Mouse (Mus musculus) midbrain, embryonic 12.5 days (tissue): Measurements from ENCODE around the gene Sod1. TPM values are rescaled to one million over a fixed set of nuclear protein-coding genes. Genes with fewer than 3 reads are reported as not detected.
"Not testable (repeated sequence)": the region's sequence is repeated elsewhere in the genome, so short reads cannot be mapped to it uniquely, and the experiment has no call there.

Experiments used
- ATAC-seq: fragments of 200-750 bp; cut with Nextera tagmentation; 2 replicates; pipeline ENCODE4 v1.8.0; 2017; ENCODE audit warnings: low read depth, moderate TSS enrichment, moderate library complexity; ENCODE audit not compliant: low FRiP score
- H3K27ac ChIP-seq: fragments of 300-500 bp; sonication (generic); replicated peaks from 2 replicates; pipeline ENCODE4 v1.5.1; 2016; ENCODE audit warnings: mild to moderate bottlenecking
- H3K27me3 ChIP-seq: fragments of 300-500 bp; sonication (generic); 2 replicates; pipeline ENCODE4 v1.6.1; 2016; ENCODE audit warnings: mild to moderate bottlenecking
- H3K36me3 ChIP-seq: fragments of 300-500 bp; sonication (generic); 2 replicates; pipeline ENCODE4 v1.6.1; 2016
- H3K4me1 ChIP-seq: fragments of 300-500 bp; sonication (generic); 2 replicates; pipeline ENCODE4 v1.6.1; 2016
- H3K4me2 ChIP-seq: fragments of 300-500 bp; sonication (generic); replicated peaks from 2 replicates; pipeline ENCODE4 v1.6.1; 2016; ENCODE audit warnings: mild to moderate bottlenecking, moderate library complexity
- H3K4me3 ChIP-seq: fragments of 300-500 bp; sonication (generic); 2 replicates; pipeline ENCODE4 v1.5.1; 2016; ENCODE audit warnings: mild to moderate bottlenecking
- H3K9ac ChIP-seq: fragments of 300-500 bp; sonication (generic); replicated peaks from 2 replicates; pipeline ENCODE4 v1.6.1; 2016; ENCODE audit warnings: mild to moderate bottlenecking, moderate library complexity
- H3K9me3 ChIP-seq: fragments of 300-500 bp; sonication (generic); 2 replicates; pipeline ENCODE4 v1.6.1; 2016; ENCODE audit warnings: mild to moderate bottlenecking
- WGBS: fragments of 180-500 bp; shearing (Covaris S2); methylation state at CpG from one replicate; pipeline ENCODE4 v1.1.7; 2016; 5-methylcytosine and 5-hydroxymethylcytosine counted together
- polyA plus RNA-seq: library from polyadenylated mRNA; unstranded; fragments of >200 nt; fragmentation: Nextera tagmentation; extraction: Ambion mirVana; gene quantifications from 2 replicates; pipeline ENCODE4 v1.2.1, GENCODE M21; 2016

The Sod1 gene
- polyA plus RNA-seq, 1 experiment from 2014 or later: 759 TPM

DNA sequence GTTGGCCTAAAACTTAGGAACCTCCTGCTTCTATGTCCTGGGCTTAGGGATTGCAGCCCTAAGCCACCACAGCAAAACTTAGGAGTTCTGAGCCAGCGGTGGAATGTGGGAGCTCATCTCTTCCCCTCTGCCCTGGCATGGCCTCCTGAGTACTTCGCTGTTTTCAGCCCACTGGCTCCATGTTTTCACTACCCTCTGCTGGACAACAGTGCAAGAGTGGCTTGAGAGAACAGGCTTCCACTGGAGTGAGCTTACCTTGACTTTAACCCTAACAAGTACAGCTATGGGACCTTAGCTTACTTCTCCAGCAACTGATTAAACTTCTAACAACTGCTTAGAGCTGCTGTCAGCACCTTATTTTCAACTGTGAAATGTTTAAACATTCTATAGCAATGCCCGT lies 14.6 kb downstream of the Sod1 start:
- no peak for ATAC-seq
- Histone ChIP-seq H3K27me3 (no peaks in the 10 kb centered on the region), H3K9ac (no peak overlapping the region), H3K36me3 (peaks cover 30% of the 10 kb centered on the region), H3K4me3 (no peak overlapping the region), H3K4me2 (no peak overlapping the region), H3K27ac (no peak overlapping the region), H3K4me1 (no peaks in the 10 kb centered on the region), H3K9me3 (no peaks in the 10 kb centered on the region)
- WGBS: 96% methylated on average over 3 of the region's 3 CpGs

DNA sequence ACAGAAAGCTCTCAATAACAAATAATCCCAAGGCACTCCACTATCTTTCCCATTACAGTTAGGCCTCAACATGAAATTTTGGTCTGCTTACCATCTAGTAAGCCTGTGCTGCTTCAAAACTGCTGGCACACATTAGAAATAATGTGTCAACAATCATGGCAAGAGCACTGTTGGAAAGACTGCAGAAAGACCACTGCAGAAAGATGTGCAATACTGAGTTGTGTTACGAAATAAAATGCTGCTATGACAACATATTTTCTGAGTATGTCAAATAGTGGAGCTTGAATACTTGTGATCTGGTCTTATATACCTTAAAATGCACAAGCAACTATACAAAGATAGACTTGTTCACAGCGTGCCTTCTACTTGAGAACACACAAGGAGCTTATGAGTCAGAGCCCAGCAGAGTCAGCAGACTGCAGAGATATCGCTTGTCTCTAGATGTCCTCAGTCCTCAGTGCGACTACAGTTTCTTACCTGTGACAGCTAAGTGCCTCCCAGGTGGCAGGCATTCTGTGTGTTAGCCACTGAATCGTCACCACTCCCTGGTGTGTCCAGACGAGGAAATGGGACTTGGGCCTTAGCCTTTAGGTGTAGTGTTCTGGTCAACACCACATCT lies 18.7 kb downstream of the Sod1 start:
- Histone ChIP-seq H3K27me3 (no peaks in the 10 kb centered on the region), H3K36me3 (peaks cover 62% of the 10 kb centered on the region), H3K9me3 (no peaks in the 10 kb centered on the region), H3K9ac (no peak overlapping the region), H3K27ac (no peak overlapping the region), H3K4me3 (no peak overlapping the region), H3K4me2 (no peak overlapping the region), H3K4me1 (no peaks in the 10 kb centered on the region)
- ATAC-seq: no peak
- WGBS: 92% methylated on average over 6 of the region's 6 CpGs

DNA sequence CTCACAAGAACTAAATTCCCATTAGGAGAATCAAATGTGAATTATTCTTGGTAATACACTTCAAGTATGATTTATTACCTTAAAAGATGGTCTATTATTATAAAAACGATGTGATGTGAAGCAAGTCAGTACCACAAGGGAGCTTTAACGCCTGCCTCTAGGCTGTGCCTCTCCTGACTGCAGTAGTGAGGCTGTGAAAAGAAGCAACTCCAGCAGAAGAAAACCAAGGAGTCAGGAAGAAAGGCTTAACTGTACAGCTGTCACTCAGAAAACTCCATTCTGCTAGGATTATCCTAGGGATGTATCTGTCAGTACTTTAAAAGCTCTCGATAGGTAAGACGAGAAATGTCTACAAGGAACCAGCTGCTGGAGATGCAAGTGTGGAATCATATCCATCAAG lies 21.3 kb downstream of the Sod1 start:
- Histone ChIP-seq H3K9me3 (no peaks in the 10 kb centered on the region), H3K27ac (no peak overlapping the region), H3K36me3 (peaks cover 81% of the 10 kb centered on the region), H3K4me3 (no peak overlapping the region), H3K4me1 (no peaks in the 10 kb centered on the region), H3K27me3 (no peaks in the 10 kb centered on the region), H3K4me2 (no peak overlapping the region), H3K9ac (no peak overlapping the region)
- no peak for ATAC-seq
- WGBS: 87% methylated on average over 4 of the region's 4 CpGs

DNA sequence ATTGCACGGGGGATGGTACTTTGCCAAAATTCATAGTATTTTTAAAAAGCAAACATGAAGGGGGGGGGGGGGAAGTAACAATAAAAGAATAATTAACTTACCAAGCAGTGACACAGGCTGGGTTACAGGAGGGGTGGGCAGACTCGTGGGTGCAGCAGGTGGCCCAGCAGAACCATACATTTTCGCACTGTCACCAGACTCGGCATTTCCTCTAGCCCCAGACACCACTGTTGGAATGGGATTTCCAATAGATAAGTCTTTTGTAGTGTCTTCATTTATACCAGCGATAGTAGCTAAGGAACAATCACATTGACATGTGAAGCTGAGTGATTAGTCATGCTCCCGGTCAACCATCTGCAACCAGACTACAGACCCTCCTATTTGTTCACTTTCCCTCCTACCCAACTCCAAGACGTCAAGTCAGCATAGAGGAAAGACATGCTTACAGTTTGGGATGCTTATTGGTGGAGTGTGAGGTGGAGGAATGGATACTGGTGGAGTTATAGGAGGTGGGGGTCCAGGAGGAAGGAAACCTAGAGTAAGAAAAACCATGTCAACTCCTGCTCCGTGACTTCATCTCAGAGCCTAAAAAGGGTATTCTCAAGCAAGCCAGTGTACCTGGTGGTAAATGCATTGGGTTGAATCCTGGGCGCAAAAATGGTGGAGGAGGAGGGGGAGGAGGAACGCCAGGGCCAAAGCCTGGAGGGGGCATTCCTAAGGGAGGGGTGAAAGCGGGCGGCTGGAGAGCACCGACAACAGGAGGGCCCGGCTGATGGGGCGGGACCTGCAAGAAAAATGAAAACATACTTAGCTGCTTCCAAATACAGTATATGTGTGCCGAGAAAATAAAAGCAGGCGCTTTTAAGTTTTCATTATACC lies 22.1 kb downstream of the Sod1 start:
- no peaks in the 10 kb centered on the region for H3K9me3 ChIP-seq
- H3K27ac ChIP-seq: no peak overlapping the region
- peak; percentile 47; the same call in 1 of the 2 replicates for ATAC-seq
- no peaks in the 10 kb centered on the region for H3K27me3 ChIP-seq
- no peak overlapping the region for H3K4me3 ChIP-seq
- H3K36me3 ChIP-seq: peaks cover 89% of the 10 kb centered on the region
- H3K4me2 ChIP-seq: no peak overlapping the region
- 78% methylated on average over 17 of the region's 17 CpGs for WGBS
- H3K4me1 ChIP-seq: no peaks in the 10 kb centered on the region
- H3K9ac ChIP-seq: no peak overlapping the region

DNA sequence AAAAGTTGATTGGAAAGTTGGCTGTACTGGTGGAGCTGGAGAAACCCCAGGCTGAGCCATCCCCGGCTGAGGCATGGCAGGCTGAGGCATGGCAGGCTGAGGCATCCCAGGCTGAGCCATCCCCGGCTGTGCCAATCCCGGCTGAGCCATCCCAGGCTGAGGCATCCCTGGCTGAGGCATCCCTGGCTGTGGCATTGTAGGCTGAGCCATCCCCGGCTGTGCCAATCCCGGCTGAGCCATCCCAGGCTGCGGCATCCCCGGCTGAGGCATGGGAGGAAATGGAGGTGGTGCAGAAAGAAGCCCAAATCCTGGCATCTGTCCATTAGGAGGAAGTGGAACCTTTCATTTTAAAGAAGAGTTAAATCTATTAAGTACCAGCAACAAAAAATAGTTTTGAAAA lies 29.5 kb downstream of the Sod1 start:
- Histone ChIP-seq H3K9ac (no peak overlapping the region), H3K27me3 (no peaks in the 10 kb centered on the region), H3K4me3 (no peak overlapping the region), H3K4me1 (no peaks in the 10 kb centered on the region), H3K4me2 (no peak overlapping the region), H3K36me3 (peaks cover 81% of the 10 kb centered on the region), H3K9me3 (no peaks in the 10 kb centered on the region), H3K27ac (no peak overlapping the region)
- WGBS: 92% methylated on average over 7 of the region's 7 CpGs
- no peak for ATAC-seq

DNA sequence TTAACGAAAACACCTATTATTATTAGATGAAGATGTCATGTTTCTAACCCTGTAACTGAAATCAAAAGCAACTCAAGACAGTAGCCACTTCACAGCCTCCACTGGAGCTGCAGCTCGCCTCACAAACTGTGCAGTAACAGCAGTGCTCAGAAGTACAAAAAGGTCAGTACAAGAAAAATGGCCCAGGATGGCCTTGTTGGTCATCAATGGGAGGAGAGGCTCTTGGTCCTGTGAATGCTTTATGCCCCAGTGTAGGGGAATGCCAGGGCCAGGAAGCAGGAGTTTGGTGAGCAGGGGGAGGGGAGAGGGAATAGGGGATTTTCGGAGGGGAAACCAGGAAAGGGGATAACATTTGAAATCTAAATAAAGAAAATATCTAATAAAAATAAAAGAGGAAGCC lies 30.7 kb downstream of the Sod1 start:
- not testable (repeated sequence) for H3K4me2 ChIP-seq, H3K27me3 ChIP-seq, H3K4me1 ChIP-seq, H3K9ac ChIP-seq, ATAC-seq, H3K9me3 ChIP-seq, H3K4me3 ChIP-seq, H3K27ac ChIP-seq
- H3K36me3 ChIP-seq: peaks cover 70% of the 10 kb centered on the region
- 85% methylated on average over 3 of the region's 3 CpGs for WGBS

DNA sequence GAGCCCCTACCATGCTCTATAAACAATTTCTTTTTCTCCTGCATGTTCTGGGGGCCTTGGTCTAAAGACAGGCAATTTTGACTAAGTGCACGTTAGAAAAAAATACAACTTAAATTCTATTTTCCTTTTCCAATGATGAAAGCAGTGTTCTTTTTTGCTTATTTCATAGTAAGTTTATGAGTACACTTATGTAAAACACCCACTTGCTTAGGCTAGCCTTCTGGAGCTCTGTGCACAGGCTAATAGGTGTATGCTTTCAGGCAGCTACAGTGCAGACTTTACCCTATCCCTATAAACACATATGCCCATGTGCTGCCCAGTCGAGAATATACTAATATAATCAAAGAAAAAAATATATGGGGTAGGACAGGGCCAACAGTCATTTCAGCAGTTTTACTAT lies 32.0 kb downstream of the Sod1 start:
- no peaks in the 10 kb centered on the region for H3K27me3 ChIP-seq
- 91% methylated on average over 2 of the region's 2 CpGs for WGBS
- H3K4me3 ChIP-seq: no peak overlapping the region
- H3K36me3 ChIP-seq: peaks cover 71% of the 10 kb centered on the region
- H3K4me2 ChIP-seq: no peak overlapping the region
- H3K4me1 ChIP-seq: no peaks in the 10 kb centered on the region
- H3K9ac ChIP-seq: no peak overlapping the region
- no peak overlapping the region for H3K27ac ChIP-seq
- ATAC-seq: no peak
- no peaks in the 10 kb centered on the region for H3K9me3 ChIP-seq

DNA sequence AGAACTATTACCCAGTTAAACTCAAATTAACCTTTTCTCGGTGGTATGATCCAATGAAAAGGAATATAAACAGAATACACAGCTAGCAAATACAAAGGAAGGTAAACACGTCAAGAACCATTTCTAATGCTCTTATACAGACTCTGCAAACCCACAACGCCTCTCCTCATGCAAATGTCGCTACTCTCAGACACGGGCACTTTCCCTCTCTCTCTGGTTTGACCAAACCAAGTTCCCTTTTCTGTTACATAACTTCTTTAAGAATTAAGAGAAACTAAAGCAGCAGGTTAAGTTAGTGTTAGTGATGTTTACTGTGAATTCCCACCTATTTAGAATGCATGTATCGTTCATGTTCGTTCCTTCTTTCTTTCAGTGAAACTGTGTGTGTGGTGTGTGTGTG lies 38.4 kb downstream of the Sod1 start:
- Histone ChIP-seq H3K9ac (no peak overlapping the region), H3K27me3 (no peaks in the 10 kb centered on the region), H3K4me2 (no peak overlapping the region), H3K9me3 (no peaks in the 10 kb centered on the region), H3K4me3 (no peak overlapping the region), H3K4me1 (no peaks in the 10 kb centered on the region), H3K27ac (no peak overlapping the region), H3K36me3 (peaks cover 55% of the 10 kb centered on the region)
- no peak for ATAC-seq
- 92% methylated on average over 7 of the region's 7 CpGs for WGBS

DNA sequence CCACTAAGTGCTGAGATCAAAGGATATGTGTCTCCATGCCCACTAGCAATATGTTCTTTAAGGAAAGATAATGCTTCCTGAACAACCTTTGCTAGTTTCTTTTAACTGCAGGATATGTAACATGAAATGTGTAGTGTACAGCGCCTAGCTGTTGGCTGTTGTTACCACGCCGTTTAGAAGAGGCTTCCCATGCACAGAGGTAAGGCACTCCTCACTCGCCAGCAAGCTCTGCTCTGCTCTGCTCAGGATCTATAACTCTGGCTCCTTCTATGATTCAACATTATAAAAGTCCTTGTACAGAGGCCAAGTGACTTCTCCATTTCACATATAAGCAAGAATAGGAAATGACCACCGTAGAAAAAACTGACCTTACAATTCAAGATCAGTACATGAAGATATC lies 39.1 kb downstream of the Sod1 start:
- no peak overlapping the region for H3K4me2 ChIP-seq
- no peak overlapping the region for H3K27ac ChIP-seq
- H3K9me3 ChIP-seq: no peaks in the 10 kb centered on the region
- H3K4me1 ChIP-seq: no peaks in the 10 kb centered on the region
- WGBS: 94% methylated on average over 5 of the region's 5 CpGs
- H3K36me3 ChIP-seq: peaks cover 51% of the 10 kb centered on the region
- no peak overlapping the region for H3K4me3 ChIP-seq
- H3K27me3 ChIP-seq: no peaks in the 10 kb centered on the region
- no peak for ATAC-seq
- no peak overlapping the region for H3K9ac ChIP-seq

DNA sequence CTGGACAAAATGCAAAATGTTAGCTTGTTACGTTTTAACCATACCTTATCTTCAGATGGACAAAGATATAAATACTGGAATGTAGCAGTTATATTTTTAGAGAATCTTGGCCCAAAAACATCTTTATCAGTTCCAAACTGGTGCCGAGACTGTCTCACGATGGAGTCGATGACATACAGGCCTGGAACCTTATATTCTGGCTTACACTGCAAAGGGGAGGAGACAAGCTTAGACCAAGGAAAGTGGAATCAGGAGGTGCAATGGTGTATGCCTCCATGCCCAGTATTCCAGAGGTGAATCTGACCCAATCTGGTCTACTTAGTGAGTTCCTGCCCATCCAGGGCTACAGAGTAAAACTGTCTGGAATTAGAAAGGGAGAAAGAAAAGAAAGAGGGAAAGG lies 39.5 kb downstream of the Sod1 start:
- Histone ChIP-seq H3K9me3 (no peaks in the 10 kb centered on the region), H3K36me3 (peaks cover 51% of the 10 kb centered on the region), H3K4me1 (no peaks in the 10 kb centered on the region), H3K4me3 (no peak overlapping the region), H3K4me2 (no peak overlapping the region), H3K27me3 (no peaks in the 10 kb centered on the region), H3K27ac (no peak overlapping the region), H3K9ac (no peak overlapping the region)
- no peak for ATAC-seq
- 98% methylated on average over 4 of the region's 4 CpGs for WGBS

DNA sequence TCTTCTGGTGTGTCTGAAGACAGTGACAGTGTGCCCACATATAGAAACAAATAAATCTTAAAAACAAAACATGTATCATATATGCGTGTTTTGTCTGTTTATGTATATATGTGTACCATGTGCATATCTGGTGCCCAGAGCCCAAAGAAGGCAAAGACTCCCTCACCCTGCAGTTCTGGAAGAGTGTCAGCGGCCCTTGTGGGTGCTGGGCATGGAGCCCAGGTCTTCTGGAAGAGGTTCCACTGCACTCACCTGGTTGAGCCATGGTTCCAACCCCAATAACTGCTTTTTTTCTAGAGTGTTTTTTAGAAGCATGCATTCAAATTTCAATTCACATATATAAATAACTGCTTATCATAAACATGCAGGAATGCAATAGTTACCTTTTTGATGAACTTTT lies 41.2 kb downstream of the Sod1 start:
- WGBS: 97% methylated on average over 2 of the region's 2 CpGs
- no peaks in the 10 kb centered on the region for H3K27me3 ChIP-seq
- no peak overlapping the region for H3K4me3 ChIP-seq
- H3K9ac ChIP-seq: no peak overlapping the region
- H3K4me1 ChIP-seq: peaks cover 3% of the 10 kb centered on the region; the same call in 1 of the 2 replicates
- no peak overlapping the region for H3K27ac ChIP-seq
- H3K4me2 ChIP-seq: no peak overlapping the region
- no peaks in the 10 kb centered on the region for H3K9me3 ChIP-seq
- ATAC-seq: no peak
- peaks cover 45% of the 10 kb centered on the region for H3K36me3 ChIP-seq

DNA sequence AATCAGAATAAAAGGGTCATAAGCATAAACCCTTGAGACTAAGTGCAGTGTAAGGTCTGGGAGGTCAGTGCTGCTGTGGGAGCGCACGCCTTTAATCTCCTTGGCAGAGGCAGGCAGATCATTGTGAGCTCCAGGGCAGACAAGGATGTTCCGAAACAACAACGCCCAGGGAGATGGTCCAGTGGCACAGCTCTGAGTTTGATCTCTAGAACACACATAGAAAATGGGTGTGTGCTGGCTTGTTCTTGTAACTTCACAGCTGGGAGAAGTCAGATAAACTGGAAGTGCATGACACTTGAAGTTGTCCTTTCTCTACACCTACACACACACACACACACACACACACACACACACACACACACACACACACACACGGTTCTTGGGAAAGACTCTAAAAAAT lies 43.5 kb downstream of the Sod1 start:
- H3K4me2 ChIP-seq: no peak overlapping the region
- WGBS: 74% methylated on average over 5 of the region's 5 CpGs
- H3K4me1 ChIP-seq: peaks cover 3% of the 10 kb centered on the region; the same call in 1 of the 2 replicates
- no peak overlapping the region for H3K4me3 ChIP-seq
- H3K27ac ChIP-seq: no peak overlapping the region
- H3K9ac ChIP-seq: no peak overlapping the region
- H3K9me3 ChIP-seq: no peaks in the 10 kb centered on the region
- no peaks in the 10 kb centered on the region for H3K27me3 ChIP-seq
- peaks cover 26% of the 10 kb centered on the region for H3K36me3 ChIP-seq
- no peak for ATAC-seq
